Mouse (Mus musculus): ENCODE data around the gene Krt24.

DNA sequence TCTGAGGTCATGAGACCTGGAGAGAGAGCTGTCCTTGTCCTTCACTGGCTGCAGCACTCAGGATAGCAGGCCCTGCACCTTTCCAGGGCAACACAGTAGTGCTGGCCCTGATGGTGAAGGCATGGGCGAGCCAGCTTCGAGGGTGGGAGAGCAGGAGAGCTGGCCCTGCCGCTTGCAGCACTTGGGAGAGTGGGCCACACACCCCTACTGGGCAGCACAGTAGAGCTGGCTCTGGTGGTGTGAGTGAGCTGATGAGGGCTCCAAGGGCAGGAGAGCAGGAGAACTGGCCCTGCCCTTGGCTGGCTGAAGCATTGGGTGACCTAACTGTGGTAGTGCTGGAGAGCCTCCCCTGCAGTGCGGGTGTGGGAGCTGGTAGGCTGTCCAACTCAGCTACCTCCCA is 12.3 kb downstream of the Krt24 start:
- TF ChIP-seq CTCF (IDR thresholded peaks at IDR 0.05; ENCODE audit: extremely low read depth, insufficient read length, insufficient replicate concordance, low read depth, low read length) (no peak), POLR2A (IDR thresholded peaks at IDR 0.05; ENCODE audit: low read depth, low read length) (no peak)
